Mouse (Mus musculus) brain, embryonic 14.5 days (tissue): ENCODE measurements around the gene Bach2. TPM values are rescaled to one million over a fixed set of nuclear protein-coding genes. Genes with fewer than 3 reads are reported as not detected.

ENCODE experiments used
- DNase-seq: peaks from one replicate; pipeline ENCODE4 v3.0.0-alpha.2; 2011; ENCODE audit warnings: low read depth
- CTCF ChIP-seq: fragments of 200-500 bp; IDR thresholded peaks from 2 replicates; pipeline ENCODE4 v1.5.1; 2012; ENCODE audit warnings: inconsistent platforms, mild to moderate bottlenecking, moderate library complexity, borderline replicate concordance; ENCODE audit not compliant: insufficient read depth, insufficient read length; ENCODE audit errors: extremely low read depth
- POLR2A ChIP-seq: fragments of 200-500 bp; IDR thresholded peaks from 2 replicates; pipeline ENCODE4 v1.6.1; 2012; ENCODE audit warnings: mild to moderate bottlenecking, inconsistent platforms, borderline replicate concordance; ENCODE audit not compliant: poor library complexity, insufficient read depth, insufficient read length, severe bottlenecking; ENCODE audit errors: extremely low read depth
- polyA plus RNA-seq: library from polyadenylated mRNA; depleted of rRNA; stranded (reverse); fragments of >200 nt; gene quantifications from 2 replicates; pipeline ENCODE4 v1.2.3, GENCODE M21; 2012

The Bach2 gene
- polyA plus RNA-seq, 1 experiment, result 31.4 TPM

GRCm38 (mm10) chr4:32413505-32413904 is 174.9 kb downstream of the Bach2 start:
- DNase-seq, result no peak
- TF ChIP-seq POLR2A (no peak), CTCF (no peak)

GRCm38 (mm10) chr4:32414959-32415358 is 176.4 kb downstream of the Bach2 start:
- no peak for DNase-seq
- TF ChIP-seq CTCF, result no peak
- no peak for TF ChIP-seq POLR2A

GRCm38 (mm10) chr4:32417939-32418338 is 179.3 kb downstream of the Bach2 start:
- no peak for DNase-seq
- TF ChIP-seq POLR2A (no peak), CTCF (no peak)

GRCm38 (mm10) chr4:32421570-32421969 is 183.0 kb downstream of the Bach2 start:
- DNase-seq, result peak; percentile 52
- TF ChIP-seq POLR2A, result no peak
- TF ChIP-seq CTCF, result no peak

- DNase-seq, result peak; percentile 89
- TF ChIP-seq POLR2A (no peak), CTCF (no peak)
These were observed 183.8 kb downstream of the Bach2 start for GRCm38 (mm10) chr4:32422427-32422826.

GRCm38 (mm10) chr4:32423667-32424066 is 185.1 kb downstream of the Bach2 start:
- TF ChIP-seq CTCF, result no peak
- TF ChIP-seq POLR2A, result no peak
- DNase-seq, result no peak

GRCm38 (mm10) chr4:32424434-32424833 is 185.8 kb downstream of the Bach2 start:
- no peak for DNase-seq

GRCm38 (mm10) chr4:32425060-32425459 is 186.5 kb downstream of the Bach2 start:
- no peak for DNase-seq
- TF ChIP-seq CTCF (no peak), POLR2A (no peak)

More at GRCm38 (mm10) chr4:32424434-32424833, 185.8 kb downstream of the Bach2 start:
- TF ChIP-seq CTCF (no peak), POLR2A (no peak)

- TF ChIP-seq POLR2A, result no peak
- TF ChIP-seq CTCF, result no peak
- no peak for DNase-seq
These were observed 187.0 kb downstream of the Bach2 start for GRCm38 (mm10) chr4:32425641-32426040.

GRCm38 (mm10) chr4:32426779-32427577 is 188.4 kb downstream of the Bach2 start:
- peak; percentile 55 for DNase-seq
- TF ChIP-seq POLR2A (no peak), CTCF (no peak)

GRCm38 (mm10) chr4:32428738-32429137 is 190.1 kb downstream of the Bach2 start:
- TF ChIP-seq CTCF, result no peak
- TF ChIP-seq POLR2A, result no peak
- peak; percentile 68 for DNase-seq

GRCm38 (mm10) chr4:32430136-32430535 is 191.5 kb downstream of the Bach2 start:
- DNase-seq, result no peak
- TF ChIP-seq POLR2A (no peak), CTCF (no peak)

GRCm38 (mm10) chr4:32430981-32431380 is 192.4 kb downstream of the Bach2 start:
- peak; percentile 71 for DNase-seq
- TF ChIP-seq CTCF (no peak), POLR2A (no peak)

- peak; percentile 80 for DNase-seq
- TF ChIP-seq POLR2A, result no peak
- no peak for TF ChIP-seq CTCF
These were observed 193.7 kb downstream of the Bach2 start for GRCm38 (mm10) chr4:32432271-32432781.

- no peak for DNase-seq
- TF ChIP-seq CTCF, result no peak
- TF ChIP-seq POLR2A, result no peak
These were observed 194.3 kb downstream of the Bach2 start for GRCm38 (mm10) chr4:32432945-32433344.

GRCm38 (mm10) chr4:32434612-32435011 is 196.0 kb downstream of the Bach2 start:
- TF ChIP-seq POLR2A, result no peak

More at GRCm38 (mm10) chr4:32434612-32435011, 196.0 kb downstream of the Bach2 start:
- DNase-seq, result no peak
